Mouse (Mus musculus) megakaryocyte-erythroid progenitor cell, adult 5-6 weeks (primary cell): ENCODE data around the gene Gm3149. TPM values are rescaled to one million over a fixed set of nuclear protein-coding genes. Genes with fewer than 3 reads are reported as not detected.
"Not testable (repeated sequence)": the region's sequence is repeated elsewhere in the genome, so short reads cannot be mapped to it uniquely, and the experiment has no call there.

Experiments used
- ATAC-seq: replicated peaks from 2 replicates; pipeline ENCODE4 v1.8.0; 2016; ENCODE audit warnings: mild to moderate bottlenecking, inconsistent platforms; ENCODE audit not compliant: severe bottlenecking, poor library complexity, low FRiP score, low TSS enrichment
- total RNA-seq, 2 experiments: library from RNA; stranded (forward) in 1 of 2; stranded (reverse) in 1 of 2; fragments of 200-1000, 215-1000 nt in 1 of 2; fragments of >200 nt in 1 of 2; fragmentation: Nextera tagmentation in 1 of 2; gene quantifications; 2 replicates each; pipeline ENCODE4 v1.2.3; 2014 to 2017

Gene Gm3149
- total RNA-seq (2014; fragmentation: Nextera tagmentation) (not detected in 2 replicates), total RNA-seq (2017) (not detected in 2 replicates)

DNA sequence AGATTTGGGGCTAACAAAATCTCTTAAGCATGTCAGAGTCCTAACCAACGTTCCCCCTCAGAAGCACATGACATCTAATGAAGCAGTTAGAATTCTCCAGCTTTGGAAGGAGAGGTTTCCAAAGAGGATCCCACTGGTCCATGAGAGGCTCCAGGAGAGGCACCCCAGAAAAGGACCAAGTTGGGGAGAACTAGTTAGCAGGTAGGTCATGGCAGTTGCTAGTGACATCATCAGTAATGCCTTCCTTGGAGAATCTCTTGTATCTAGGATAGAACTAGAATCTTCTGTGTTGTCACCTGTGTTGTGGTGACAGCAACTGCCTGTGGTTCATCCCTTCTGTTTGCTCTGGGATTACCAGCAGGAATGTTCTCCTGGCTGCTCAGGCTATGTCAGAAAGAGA is at the start of gene Gm3149:
Gene Gm3149, plus strand, starts transcription at position 301 of the 400 bp plus-strand sequence.
- not testable (repeated sequence) for ATAC-seq

DNA sequence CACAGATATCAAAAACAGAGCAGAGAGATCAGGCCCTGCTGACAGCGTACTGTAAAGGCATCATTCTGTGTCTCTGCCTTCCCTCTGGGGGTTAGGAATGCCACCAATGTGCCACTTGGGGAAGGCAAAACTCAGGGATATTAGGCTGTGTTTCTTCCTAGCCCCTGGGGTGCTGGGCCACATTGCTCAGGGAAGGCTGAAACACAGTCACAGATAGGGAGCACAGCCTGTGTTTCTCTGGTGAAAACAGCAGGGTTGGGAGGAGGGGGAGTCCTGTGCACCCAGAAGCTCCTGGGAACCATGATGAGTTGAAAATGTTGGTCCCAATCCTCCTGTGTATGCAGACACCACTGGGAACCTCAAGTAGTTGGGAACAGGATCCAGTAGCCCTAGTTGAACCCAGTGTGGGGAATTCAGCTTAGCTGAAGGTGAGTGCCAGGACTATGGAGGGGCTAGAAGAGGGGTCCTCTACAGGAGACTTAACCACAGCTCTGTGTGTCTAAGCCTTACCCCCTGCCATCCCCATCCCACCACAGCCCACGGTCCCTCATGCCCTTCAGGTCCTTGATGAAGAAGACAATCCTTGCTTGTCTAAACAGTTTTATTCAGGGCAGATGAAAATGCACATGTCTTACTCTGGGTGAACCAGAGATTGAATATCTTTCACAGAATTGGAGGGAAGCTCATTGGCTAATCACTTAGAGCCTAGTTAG is 47.7 kb upstream of the Gm3149 start:
- ATAC-seq: not testable (repeated sequence)

DNA sequence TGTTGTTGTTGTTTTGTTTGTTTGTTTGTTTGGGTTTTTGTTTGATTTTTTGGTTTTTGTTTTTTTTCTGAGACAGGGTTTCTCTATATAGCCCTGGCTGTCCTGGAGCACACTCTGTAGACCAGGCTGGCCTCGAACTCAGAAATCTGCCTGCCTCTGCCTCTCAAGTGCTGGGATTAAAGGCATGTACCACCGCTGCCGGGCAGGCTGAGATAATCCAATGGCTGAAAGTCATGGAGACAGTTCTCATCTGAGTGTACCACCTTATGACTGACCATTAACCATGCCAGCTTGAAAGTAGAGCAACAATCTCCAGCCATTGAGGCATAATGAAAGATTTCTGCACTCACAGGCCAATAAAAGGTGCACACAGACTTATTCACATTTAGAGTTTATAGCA is 37.3 kb upstream of the Gm3149 start:
- not testable (repeated sequence) for ATAC-seq

DNA sequence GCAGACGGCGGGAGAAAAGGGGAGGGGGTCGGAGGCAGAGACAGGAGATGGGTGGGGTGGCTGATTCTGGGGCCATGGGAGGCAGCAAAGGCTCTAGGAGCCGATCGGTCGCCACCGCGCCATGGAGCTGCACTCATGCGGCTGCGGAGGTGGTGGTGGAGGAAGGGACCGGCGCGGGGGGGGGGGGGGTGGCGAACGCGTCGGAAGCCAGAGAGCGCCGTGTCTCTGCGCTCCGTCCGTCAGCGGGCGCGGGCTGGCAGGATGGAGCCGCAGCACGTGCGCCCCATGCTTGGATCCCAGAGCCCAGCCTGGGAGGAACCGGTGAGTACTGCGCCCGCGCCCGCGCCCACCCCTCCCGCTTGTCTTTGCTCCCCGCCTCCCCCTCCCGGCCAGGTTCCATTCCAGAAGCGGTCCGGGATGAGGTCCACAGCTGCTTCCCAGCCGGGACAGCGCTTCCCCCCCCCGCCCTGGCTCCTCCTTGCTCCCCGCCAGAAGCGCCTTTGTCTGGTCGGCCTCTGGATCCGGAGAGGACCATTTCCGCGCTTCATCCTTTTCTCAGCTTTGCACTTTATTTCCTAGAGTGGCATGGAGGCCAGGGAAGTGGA is 17.5 kb downstream of the Gm3149 start, which contains the start of gene 2610042L04Rik:
Gene 2610042L04Rik, plus strand, starts transcription at position 288 of the 605 bp plus-strand sequence.
- not testable (repeated sequence) for ATAC-seq

DNA sequence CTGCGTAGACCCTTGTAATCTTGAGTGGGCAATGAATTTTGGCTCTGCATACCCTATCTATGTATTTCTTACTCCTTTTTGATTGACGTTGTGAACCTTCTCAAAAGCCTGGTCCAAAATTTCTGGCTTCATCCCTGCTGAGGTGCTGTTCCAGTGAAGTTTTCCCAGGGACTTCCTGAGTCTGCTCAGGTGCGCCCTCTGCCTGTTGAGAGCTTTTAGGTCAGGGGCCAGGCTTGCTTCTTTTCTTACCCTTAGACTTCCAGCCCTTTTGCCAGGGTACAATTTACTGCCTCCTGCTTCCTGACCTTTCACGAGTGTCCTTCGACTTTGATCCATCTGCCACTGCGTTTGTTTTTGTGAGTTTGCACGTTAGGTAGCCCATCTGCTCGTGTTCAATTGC is 18.4 kb downstream of the Gm3149 start:
- not testable (repeated sequence) for ATAC-seq

DNA sequence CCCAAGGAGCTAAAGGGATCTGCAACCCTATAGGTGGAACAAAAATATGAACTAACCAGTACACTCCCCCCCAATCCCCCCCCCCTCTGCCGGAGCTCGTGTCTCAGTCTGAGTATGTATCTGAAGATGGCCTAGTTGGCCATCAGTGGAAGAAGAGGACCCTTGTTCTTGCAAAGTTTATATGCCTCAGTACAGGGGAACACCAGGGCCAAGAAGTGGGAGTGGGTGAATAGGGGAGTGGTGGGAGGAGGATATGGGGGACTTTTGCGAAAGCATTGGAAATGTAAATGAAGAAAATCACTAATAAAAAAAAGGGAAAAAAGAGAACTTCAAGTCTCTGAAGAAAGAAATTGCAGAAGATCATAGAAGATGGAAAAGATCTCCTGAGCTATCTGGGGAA is 51.9 kb downstream of the Gm3149 start:
- ATAC-seq: not testable (repeated sequence)

DNA sequence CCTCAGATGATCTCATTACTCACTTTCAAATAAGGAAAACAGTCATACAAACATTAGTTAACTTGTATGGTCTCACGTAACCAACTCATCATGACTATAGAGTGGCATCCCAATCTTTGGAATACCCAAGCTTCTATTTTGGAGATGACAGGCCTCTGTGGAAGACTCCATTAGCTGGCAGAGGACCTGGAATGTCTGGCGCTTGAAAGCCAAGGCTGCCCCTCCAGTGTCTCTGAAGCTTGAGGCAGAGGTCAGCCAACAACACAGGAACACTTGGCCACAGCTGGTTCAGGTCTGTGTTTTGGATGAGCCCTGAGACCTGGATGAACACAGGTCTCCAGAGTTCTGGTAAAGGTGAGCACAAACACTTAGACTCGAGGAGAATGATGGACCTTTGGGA is 52.6 kb downstream of the Gm3149 start:
- not testable (repeated sequence) for ATAC-seq

Other genes starting within 250 kb of the Gm3149 start
- gene Gm3115, start 233.2 kb upstream of the Gm3149 start, total RNA-seq (2014; fragmentation: Nextera tagmentation): not detected in 2 replicates
- not detected in 2 replicates for gene Gm3115, start 233.2 kb upstream of the Gm3149 start, total RNA-seq (2017)
- gene Gm8108, start 206.8 kb upstream of the Gm3149 start, total RNA-seq (2014; fragmentation: Nextera tagmentation): not detected in 2 replicates
- gene Gm8108, start 206.8 kb upstream of the Gm3149 start, total RNA-seq (2017): not detected in 2 replicates
- not detected in 2 replicates for gene Gm3127, start 152.3 kb upstream of the Gm3149 start, total RNA-seq (2014; fragmentation: Nextera tagmentation)
- gene Gm3127, start 152.3 kb upstream of the Gm3149 start, total RNA-seq (2017): not detected in 2 replicates
- gene Gm2974, start 134.7 kb upstream of the Gm3149 start, total RNA-seq (2014; fragmentation: Nextera tagmentation): not detected in 2 replicates
- gene Gm2974, start 134.7 kb upstream of the Gm3149 start, total RNA-seq (2017): not detected in 2 replicates
- gene Gm3138, start 67.7 kb upstream of the Gm3149 start, total RNA-seq (2014; fragmentation: Nextera tagmentation): not detected in 2 replicates
- not detected in 2 replicates for gene Gm3138, start 67.7 kb upstream of the Gm3149 start, total RNA-seq (2017)
- gene 2610042L04Rik, start 17.5 kb downstream of the Gm3149 start, total RNA-seq (2014; fragmentation: Nextera tagmentation): not detected in 2 replicates
- not detected in 2 replicates for gene 2610042L04Rik, start 17.5 kb downstream of the Gm3149 start, total RNA-seq (2017)
- not detected in 2 replicates for gene Gm3159, start 80.2 kb downstream of the Gm3149 start, total RNA-seq (2014; fragmentation: Nextera tagmentation)
- gene Gm3159, start 80.2 kb downstream of the Gm3149 start, total RNA-seq (2017): not detected in 2 replicates
- gene Gm3164, start 98.2 kb downstream of the Gm3149 start, total RNA-seq (2014; fragmentation: Nextera tagmentation): not detected in 2 replicates
- gene Gm3164, start 98.2 kb downstream of the Gm3149 start, total RNA-seq (2017): not detected in 2 replicates
- not detected in 2 replicates for gene Gm3173, start 113.7 kb downstream of the Gm3149 start, total RNA-seq (2014; fragmentation: Nextera tagmentation)
- gene Gm3173, start 113.7 kb downstream of the Gm3149 start, total RNA-seq (2017): not detected in 2 replicates
- gene Gm3182, start 164.5 kb downstream of the Gm3149 start, total RNA-seq (2014; fragmentation: Nextera tagmentation): not detected in 2 replicates
- gene Gm3182, start 164.5 kb downstream of the Gm3149 start, total RNA-seq (2017): not detected in 2 replicates
- gene Gm3047, start 238.1 kb downstream of the Gm3149 start, total RNA-seq (2014; fragmentation: Nextera tagmentation): not detected in 2 replicates
- not detected in 2 replicates for gene Gm3047, start 238.1 kb downstream of the Gm3149 start, total RNA-seq (2017)